Mouse (Mus musculus) liver, embryonic 14 days (tissue): ENCODE data around the gene Polr2h. TPM values are rescaled to one million over a fixed set of nuclear protein-coding genes. Genes with fewer than 3 reads are reported as not detected.

Source experiments
- polyA plus RNA-seq: library from polyadenylated mRNA; depleted of rRNA; stranded (reverse); fragments of >200 nt; gene quantifications from 2 replicates; pipeline ENCODE4 v1.2.3, GENCODE M21; 2012; rRNA removed

Polr2h gene
- 33.4 and 36.2 TPM in 2 replicates for polyA plus RNA-seq

GRCm38 (mm10) chr16:20717181-20717977, at the start of gene Polr2h, which contains the start of gene Clcn2:
Gene Polr2h, plus strand, starts transcription at chr16:20717665.
Gene Clcn2, minus strand, starts transcription at chr16:20717746.

GRCm38 (mm10) chr16:20668013-20668412, 49.5 kb upstream of the Polr2h start, which contains the start of gene Eif4g1:
Gene Eif4g1, plus strand, starts transcription at chr16:20668313.

GRCm38 (mm10) chr16:20693111-20693701, 24.3 kb upstream of the Polr2h start, which contains the start of gene Fam131a:
Gene Fam131a, plus strand, starts transcription at chr16:20693241.

GRCm38 (mm10) chr16:20732925-20733730, 15.7 kb downstream of the Polr2h start, which contains the start of gene Chrd:
Gene Chrd, plus strand, starts transcription at chr16:20733127.

DNA sequence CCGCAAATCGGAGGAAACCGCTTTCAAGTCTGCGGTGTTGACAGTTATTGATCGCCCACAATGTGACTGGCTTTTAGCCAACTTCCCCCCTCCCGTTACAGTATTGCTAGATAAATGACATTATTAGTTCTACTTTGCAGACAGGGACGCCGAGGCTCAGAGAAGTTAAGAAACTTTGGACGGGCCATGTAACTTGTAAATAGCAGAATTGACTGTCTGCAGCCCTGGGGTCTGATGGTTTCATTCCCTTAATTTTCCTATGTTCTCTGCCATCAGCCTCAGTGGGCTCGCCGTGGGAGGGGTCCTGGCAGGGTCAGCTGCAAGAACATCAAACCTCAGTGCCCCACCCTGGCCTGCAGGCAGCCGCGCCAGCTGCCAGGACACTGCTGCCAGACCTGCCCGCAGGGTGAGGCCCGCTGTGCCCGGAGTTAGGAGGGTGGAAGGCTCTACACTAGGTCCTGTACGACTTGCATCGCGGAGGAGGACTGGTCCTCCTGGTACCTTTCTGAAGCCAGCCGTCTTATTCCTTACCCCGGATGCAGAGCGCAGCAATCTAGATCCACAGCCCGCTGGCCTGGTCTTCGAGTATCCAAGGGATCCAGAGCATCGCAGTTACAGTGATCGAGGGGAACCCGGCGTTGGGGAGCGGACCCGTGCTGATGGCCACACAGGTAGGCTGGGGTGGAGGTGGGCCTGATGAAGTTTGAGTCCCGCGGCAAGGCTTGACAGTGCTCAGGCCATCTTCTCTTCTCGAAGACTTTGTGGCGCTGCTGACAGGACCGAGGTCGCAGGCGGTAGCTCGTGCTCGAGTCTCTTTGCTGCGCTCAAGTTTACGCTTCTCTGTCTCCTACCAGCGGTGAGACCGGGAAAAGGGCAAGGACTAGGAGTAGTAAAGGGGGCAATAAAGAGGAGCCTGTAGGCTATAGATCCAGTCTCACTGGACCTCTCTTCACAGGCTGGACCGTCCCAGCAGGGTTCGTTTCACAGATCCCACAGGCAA, 16.6 kb downstream of the Polr2h start, which contains the start of gene Thpo:
Gene Thpo (minus strand): TSS at position 781 of the 1,000 bp plus-strand sequence.

Other genes with a start within 250 kb of the Polr2h start
- gene Eif2b5, start 218.8 kb upstream of the Polr2h start, polyA plus RNA-seq, result 23.8 and 28.6 TPM in 2 replicates
- 7.1 and 7.5 TPM in 2 replicates for gene Dvl3, start 200.7 kb upstream of the Polr2h start, polyA plus RNA-seq
- gene Ap2m1, start 182.2 kb upstream of the Polr2h start, polyA plus RNA-seq, result 241 and 297 TPM in 2 replicates
- gene Abcf3, start 169.1 kb upstream of the Polr2h start, polyA plus RNA-seq, result 14.6 and 15.9 TPM in 2 replicates
- 0.19 and 0.21 TPM in 2 replicates for gene Vwa5b2, start 128.2 kb upstream of the Polr2h start, polyA plus RNA-seq
- 9.0 and 11.2 TPM in 2 replicates for gene Eef1akmt4, start 106.1 kb upstream of the Polr2h start, polyA plus RNA-seq
- 0.01 TPM in 1 of 2 replicates, not detected in the other for gene Gm49333, start 106.1 kb upstream of the Polr2h start, polyA plus RNA-seq
- gene Alg3, start 105.9 kb upstream of the Polr2h start, polyA plus RNA-seq, result 7.5 and 9.8 TPM in 2 replicates
- 0.23 and 0.29 TPM in 2 replicates for gene Camk2n2, start 96.4 kb upstream of the Polr2h start, polyA plus RNA-seq
- gene Ece2, start 87.8 kb upstream of the Polr2h start, polyA plus RNA-seq, result 0.16 and 0.19 TPM in 2 replicates
- gene Psmd2, start 66.0 kb upstream of the Polr2h start, polyA plus RNA-seq, result 86.8 and 102 TPM in 2 replicates
- 98.6 and 104 TPM in 2 replicates for gene Eif4g1, start 49.4 kb upstream of the Polr2h start, polyA plus RNA-seq
- 1.0 and 1.1 TPM in 2 replicates for gene Fam131a, start 24.4 kb upstream of the Polr2h start, polyA plus RNA-seq
- gene Clcn2, start 81 bp downstream of the Polr2h start, polyA plus RNA-seq, result 13.0 and 15.9 TPM in 2 replicates
- gene Chrd, start 15.5 kb downstream of the Polr2h start, polyA plus RNA-seq, result 0.56 and 0.70 TPM in 2 replicates
- 1.9 and 2.4 TPM in 2 replicates for gene Thpo, start 16.8 kb downstream of the Polr2h start, polyA plus RNA-seq